Mouse (Mus musculus) spleen, embryonic (tissue): ENCODE measurements around the gene Cpn1.
"Not testable (repeated sequence)": the region's sequence is repeated elsewhere in the genome, so short reads cannot be mapped to it uniquely, and the experiment has no call there.

ENCODE experiments used
- CTCF ChIA-PET: fragments of 350-600 bp; sonication (Branson Sonifier 250); formaldehyde crosslinking; loops from one replicate; lab custom pipeline; 2022; lab: Charles Lee

Gene Cpn1

DNA sequence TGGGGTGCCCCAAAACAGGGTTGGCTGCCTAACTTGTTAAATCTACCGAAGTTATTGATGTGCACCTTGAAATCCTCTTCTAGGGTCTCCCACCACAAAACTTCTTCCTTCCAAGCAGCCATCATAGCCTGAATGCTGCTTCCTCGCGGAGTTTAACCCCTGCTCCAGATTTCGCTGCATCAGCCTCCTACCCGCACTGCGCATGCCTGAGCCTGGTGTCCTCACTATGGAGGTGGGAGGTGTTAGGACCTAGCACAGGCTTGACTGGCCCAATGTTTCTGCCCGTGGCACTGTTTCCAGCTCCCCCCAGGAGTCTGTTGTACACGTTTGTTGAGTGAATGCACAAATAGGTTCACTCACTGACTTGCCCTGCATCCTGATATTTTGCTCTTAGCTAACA lies 4.0 kb upstream of the Cpn1 start:
- CTCF ChIA-PET, result interaction anchor here (0.6 kb wide), 1 partner anchor 67 kb away, joined by 3 read pairs; no protein-coding TSS in a partner anchor

DNA sequence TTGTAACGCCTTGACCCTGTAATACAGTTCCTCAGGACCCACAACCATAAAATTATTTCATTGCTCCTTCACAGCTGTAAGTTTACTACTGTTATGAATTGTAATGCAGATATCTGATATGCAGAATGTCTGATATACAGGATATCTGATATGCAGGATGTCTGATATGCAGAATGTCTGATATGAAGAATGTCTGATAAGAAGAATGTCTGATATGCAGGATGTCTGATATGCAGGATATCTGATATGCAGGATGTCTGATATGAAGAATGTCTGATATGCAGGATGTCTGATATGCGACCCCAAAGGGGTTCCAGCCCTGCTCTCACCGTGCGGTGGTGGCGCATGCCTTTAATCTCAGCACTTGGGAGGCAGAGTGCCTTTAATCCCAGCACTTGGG lies 4.4 kb downstream of the Cpn1 start:
- CTCF ChIA-PET, result interaction anchor here (0.7 kb wide), 1 partner anchor 74 kb away, joined by 3 read pairs; no protein-coding TSS in a partner anchor

DNA sequence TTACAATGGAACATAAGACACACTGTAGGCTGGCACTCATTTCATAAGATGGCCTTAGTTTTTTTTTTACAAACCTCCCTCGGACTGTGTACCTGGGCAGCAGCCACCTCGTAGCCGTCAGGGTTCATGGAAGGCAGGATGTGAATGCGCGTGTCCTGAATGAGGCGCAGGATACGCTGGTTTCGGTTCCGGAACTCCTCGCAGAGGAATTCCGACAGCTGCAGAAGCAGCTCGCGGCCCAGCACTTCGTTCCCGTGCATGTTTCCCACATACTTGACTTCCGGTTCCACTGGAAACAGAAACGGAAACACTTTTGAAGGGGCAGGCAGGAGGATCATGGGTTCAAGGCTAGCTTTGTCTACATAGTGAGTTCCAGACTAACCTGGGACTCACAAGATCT lies 5.6 kb downstream of the Cpn1 start:
- CTCF ChIA-PET, result no interaction called here

DNA sequence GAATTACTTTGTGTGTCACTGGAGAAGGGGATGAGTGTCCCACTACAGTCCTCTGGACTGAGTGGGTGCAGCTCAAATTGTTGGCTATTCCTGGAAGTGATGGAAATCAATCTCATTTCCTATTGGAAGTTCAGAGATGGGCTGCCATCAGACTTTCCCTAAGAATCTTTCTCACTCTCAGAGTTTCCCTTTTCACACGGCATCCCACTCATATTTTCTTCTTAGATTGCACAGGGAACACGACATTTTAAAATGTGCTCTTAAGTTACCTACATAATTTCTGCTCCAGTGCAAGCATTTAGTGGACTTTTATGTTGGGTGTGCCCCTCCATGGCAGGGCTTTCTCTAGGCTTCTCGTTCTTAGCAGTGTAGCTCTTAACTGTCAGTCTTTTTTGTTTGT lies 8.6 kb downstream of the Cpn1 start:
- CTCF ChIA-PET, result no interaction called here

DNA sequence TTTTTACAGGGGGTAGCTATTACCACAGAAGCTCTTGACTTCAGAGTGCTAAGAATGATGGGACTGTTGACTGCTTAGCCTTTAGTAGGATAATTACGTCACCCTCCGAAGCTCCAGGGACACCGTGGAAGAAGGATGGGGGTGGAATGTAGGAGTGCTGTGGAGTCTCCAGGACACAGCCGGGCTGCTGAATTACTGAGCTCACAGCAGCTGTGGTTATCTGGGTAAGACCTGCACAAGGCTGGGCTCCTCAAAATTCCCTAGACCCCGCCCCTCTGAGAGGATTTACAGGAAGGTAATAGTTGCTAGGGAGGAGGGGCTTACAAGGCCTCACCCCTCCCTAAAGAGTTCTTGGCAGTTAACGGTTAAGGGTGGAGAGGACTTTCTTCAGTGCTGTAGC lies 9.7 kb downstream of the Cpn1 start:
- CTCF ChIA-PET, result no interaction called here

DNA sequence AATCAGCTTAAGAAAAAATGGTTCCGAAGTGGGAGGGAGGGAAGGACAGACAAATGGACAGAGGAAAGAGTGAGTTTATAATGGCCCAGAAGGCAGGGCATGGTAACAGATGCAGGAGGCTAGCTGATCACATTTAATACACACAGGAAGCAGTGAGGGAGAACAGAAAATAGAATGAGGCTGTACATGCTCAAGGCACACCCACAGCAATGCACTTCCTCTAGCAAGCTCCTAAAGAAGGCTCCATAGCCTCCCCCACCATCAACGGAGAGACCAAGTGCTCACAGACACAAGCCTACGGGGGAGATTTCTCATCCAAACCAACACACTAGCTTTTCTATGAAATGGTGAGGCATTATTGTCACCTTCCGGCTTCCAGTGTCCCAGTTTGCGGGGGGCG lies 12.1 kb downstream of the Cpn1 start:
- CTCF ChIA-PET, result no interaction called here

DNA sequence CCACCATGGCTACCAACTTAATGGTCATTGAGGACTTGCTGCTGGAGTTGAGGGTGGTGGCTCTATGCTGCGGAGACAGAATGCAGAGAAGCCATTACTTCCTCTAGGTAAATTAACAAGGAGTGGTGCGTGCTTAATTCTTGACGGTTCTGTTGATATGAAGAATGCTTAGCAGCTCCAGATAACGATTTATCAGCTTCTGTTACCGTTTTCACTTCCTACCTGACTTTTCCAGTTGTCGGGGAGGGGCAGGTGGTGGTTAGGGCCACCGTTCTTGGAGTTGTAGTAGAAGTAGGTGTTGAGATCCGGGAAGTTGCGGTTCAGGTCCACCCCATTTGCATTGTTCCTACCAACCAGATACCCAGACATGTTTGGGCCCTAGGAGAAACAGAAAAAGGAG lies 12.6 kb downstream of the Cpn1 start:
- CTCF ChIA-PET, result no interaction called here

DNA sequence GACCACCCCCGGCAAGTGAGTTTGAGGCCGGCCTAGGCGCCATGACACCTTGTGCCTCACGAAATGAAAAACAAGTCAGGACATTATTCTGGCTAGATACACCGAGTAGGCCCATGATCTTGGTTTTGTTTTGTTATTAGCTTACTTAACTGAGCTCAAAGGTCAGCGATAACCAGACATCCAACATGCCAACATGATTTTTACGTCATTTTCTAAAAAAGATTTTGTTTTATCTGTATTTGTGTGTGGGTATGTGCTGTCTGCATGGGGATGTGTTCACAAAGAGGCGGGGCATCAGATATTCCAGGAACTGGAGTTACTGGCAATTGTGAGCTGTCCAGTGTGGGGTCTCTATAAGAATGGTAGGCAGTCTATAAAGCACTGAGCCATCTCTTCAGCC lies 14.2 kb downstream of the Cpn1 start:
- CTCF ChIA-PET, result no interaction called here

DNA sequence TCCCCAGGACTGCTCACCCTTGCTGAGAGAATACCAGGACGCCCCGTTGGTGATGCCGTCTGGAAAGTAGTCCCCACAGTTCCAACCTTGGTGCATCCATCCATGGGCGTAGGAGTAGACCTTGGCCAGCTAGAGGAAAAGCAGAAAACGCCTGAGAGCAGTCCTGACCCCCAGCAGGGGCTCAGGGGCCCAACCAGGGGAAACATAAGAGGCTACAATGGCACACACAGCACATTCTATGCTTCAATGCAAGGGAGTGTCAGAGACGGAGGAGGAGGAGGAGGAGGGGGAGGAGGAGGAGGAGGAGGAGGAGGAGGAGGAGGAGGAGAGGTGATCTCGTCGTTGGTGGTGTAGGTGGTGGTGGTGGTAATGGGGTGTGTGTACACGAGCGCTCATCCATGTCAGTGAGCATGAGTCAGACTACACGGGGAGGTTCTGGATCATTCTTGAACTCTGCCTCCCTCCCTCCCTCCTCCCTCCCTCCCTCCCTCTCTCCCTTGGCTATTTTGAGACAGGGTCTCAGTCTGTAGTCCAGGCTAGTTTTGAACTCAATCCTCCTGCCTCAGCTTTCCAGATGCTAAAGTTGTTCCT lies 17.8 kb downstream of the Cpn1 start:
- CTCF ChIA-PET, result no interaction called here

DNA sequence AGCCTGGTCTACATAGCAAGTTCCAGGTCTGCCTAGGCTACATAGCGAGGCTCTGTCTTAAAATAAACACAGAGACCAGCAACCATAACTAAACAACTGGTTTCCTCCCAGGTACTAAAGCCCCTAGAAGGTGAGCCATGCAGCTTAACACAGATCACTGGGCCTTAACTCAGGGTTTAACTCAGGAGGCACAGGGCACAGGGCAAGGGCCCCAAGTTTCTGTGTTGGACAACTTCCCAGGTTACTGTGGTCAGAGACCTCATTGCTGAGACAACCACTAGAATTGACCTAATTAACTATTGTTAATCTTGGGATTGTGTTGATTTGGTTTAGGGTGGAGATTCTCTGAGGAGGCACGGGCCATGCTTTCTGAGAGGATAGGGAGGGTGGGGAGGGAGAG lies 19.9 kb downstream of the Cpn1 start:
- CTCF ChIA-PET, result interaction anchor here (0.6 kb wide), 1 partner anchor 65 kb away, joined by 4 read pairs; no protein-coding TSS in a partner anchor

DNA sequence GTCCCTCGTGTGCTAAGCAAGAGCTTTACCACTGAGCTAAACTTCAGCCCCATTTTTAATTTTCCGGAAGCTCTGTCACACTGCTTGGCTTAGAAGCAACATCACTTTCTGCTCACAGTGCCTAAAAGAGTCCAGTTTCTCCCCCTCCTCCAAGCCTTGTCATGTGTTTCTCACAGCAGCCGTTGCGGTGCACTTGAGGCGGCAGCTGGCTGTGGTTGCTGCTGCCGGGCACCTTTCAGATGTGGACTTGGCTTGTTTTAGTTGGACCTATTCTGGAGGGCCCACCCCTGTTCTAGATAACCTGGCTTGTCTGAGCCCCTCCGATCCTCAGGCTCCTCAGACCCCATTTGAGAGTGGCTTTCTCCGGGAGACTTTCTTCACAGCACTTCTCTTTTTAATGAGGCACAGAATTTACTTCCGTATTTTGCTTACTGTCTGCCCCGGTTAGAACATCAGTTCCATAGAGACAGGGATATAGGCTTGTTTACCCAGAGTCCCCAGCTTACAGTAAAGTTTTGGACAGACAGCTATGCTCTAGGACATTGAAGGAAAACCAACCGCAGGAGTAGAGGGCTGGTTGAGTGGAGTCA lies 20.8 kb downstream of the Cpn1 start:
- CTCF ChIA-PET, result no interaction called here

DNA sequence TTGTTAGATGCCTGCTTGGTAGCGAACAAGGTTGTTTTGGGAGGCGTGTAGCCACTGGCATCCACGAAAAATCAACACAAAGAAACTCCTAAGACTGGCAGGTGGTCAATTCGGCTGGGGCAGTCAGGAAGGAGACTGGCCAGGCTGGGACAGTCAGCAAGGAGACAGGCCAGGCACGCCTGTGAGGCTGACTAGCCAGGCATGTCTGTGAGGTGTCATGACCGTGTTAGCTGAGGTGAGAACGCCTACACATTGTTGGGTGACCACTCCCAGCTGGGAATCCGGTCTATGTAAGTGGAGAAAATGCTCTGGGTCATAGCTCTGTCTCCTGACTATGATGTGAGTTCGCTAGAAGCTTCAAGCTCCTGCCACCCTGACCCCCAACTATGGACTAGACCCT lies 23.6 kb downstream of the Cpn1 start:
- CTCF ChIA-PET, result no interaction called here

DNA sequence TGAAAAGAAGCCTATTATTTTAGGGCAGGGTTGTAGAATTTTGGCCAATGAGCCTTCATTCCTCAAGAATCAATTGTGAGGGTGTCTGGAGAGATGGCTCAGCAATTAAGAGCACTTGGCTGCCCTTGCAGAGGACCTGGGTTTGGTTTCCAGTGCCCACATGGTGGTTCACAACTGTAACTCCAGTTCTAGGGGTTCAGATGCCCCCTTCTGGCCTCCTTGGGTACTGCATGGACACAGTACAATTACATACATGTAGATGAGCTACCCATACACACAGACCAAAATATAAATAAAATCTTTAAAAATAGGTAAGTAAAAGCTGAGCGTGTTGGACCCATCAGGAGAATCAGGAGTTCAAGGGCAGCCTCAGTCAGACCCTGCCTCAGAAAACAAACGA lies 25.2 kb downstream of the Cpn1 start:
- CTCF ChIA-PET, result no interaction called here

DNA sequence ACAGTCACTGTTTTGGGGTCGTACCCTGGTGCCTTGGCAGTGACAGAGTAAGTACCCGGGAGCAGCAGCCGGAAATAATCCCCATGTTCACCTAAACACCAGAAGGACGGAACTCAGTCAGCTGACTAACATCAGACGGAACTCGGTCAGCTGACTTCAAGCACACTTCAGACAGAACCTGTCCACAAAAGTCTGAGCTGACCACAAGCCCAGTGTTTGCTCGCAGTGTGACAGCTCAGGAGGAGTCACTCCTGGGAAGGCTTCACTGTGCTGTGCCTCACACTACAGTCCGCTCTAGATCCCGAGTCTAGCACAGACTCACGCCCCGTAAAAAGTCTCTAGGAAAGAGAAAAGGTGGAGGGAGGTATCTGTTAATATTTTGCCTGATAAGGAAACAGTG lies 26.3 kb downstream of the Cpn1 start:
- CTCF ChIA-PET, result interaction anchor here (0.6 kb wide), 1 partner anchor 1131 kb away, joined by 12 read pairs; no protein-coding TSS in a partner anchor

DNA sequence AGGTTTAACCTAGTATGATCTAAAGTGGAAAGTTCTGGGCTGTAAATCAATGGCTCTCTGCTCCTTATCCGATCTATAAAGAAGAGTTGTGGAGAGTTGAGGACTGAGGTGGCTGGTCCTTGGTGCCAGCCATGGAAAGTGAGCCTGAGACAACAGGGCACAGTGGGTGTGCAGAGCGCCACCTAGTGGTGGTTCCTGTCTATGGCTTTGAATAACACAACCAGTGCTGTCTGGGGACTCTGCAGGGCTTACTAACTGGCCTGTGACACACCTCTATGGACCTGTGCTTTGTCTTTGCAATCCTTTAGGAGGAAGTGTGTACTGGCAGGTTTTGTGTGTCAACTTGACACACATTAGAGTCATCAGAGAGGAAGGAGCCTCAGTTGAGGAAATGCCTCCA lies 27.2 kb downstream of the Cpn1 start:
- CTCF ChIA-PET, result no interaction called here

DNA sequence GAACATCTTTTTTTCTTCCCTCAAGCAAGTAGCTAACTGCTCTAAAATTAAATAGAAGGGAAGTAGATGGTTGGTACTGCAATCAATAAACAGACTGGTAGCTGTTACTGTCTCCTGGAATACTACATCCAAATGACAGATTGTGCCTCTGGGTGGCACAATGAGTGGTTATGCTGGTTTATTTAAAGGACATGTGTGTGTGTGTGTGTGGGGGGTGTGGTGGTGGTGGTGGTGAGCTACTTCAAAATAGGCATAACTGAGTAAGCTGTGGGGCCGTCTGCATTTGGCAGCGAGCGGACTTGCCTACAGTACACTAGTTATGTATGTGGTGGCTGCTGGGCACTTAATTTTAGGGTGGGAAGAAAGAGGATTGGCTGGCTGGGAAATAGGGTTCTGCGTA lies 28.5 kb downstream of the Cpn1 start:
- CTCF ChIA-PET, result interaction anchor here (0.6 kb wide), 2 partner anchors 165 to 757 kb away, joined by 3 read pairs; no protein-coding TSS in a partner anchor

DNA sequence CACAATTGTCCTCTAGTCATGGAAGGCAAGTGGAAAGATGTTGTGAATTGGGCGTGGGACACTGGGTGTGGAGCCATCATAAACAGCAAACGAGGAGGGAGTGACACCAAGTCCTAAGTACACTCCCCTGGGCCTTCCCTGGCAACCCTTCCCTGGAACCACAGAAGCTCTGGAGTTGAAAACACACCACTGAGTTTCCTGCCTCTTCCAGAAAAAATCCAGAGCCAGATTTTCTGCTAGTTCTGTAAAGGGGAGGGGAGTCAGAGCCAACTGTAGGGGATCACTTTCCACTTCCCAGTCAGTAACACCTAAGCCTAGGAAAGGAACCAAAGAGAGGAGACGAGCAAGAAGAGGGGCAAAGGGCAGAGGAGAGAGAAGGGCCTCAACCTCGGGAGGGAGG lies 29.0 kb downstream of the Cpn1 start:
- CTCF ChIA-PET, result interaction anchor here (0.6 kb wide), 2 partner anchors 165 to 758 kb away, joined by 3 read pairs; no protein-coding TSS in a partner anchor

DNA sequence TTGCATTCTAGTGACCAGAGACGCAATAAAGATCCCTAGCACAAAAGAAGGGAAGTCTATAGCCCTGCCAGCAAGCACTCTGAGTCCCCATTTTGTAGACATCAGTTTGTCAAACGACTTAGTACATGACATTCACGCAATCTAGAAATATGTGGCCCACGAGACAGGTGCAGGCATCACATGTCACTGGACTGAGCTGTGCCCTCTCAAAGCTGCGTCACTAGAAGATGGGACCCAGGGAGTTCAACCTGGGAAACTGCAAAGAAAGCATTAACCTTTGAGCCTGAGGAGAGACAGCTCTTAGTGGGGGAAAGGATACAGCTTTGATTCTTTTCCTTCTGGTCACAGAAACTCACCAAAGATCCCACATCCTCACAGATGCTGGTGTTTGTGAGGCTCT lies 31.1 kb downstream of the Cpn1 start:
- CTCF ChIA-PET, result no interaction called here

DNA sequence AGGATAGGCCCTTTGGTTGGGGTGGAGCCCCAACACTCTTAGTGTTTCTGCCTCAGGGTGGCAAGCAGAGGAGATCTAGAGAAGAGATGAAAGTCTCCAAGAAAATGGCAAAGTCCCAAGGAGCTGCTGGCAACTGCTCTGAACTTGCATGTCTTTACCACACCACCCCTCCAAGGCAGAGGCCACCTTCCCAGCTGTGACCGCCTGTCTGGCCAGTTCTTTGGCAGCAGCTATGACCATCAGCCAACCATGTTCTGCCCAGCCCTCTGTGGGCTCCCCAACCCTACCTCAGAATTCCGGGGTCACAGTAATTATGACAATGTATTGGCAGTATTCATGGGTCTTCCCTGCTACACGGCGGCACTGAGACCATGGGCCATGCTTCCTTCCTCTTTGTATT lies 31.5 kb downstream of the Cpn1 start:
- CTCF ChIA-PET, result no interaction called here

DNA sequence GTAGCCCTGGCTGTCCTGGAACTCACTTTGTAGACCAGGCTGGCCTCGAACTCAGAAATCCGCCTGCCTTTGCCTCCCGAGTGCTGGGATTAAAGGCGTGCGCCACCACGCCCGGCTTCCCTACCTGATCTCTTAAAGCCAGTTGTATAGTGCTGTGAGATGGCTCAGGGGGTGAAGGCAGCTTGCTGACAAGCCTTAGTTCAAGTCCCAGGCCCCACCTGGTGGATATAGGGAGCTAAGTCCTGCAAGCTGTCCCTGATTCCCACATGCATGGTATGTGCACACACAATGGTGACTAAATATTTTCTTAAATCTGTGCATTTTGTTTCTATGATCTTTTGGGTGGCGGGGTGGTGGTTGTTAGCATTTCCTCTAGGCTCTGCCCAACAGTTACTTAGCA lies 33.4 kb downstream of the Cpn1 start:
- CTCF ChIA-PET, result not testable (repeated sequence)

DNA sequence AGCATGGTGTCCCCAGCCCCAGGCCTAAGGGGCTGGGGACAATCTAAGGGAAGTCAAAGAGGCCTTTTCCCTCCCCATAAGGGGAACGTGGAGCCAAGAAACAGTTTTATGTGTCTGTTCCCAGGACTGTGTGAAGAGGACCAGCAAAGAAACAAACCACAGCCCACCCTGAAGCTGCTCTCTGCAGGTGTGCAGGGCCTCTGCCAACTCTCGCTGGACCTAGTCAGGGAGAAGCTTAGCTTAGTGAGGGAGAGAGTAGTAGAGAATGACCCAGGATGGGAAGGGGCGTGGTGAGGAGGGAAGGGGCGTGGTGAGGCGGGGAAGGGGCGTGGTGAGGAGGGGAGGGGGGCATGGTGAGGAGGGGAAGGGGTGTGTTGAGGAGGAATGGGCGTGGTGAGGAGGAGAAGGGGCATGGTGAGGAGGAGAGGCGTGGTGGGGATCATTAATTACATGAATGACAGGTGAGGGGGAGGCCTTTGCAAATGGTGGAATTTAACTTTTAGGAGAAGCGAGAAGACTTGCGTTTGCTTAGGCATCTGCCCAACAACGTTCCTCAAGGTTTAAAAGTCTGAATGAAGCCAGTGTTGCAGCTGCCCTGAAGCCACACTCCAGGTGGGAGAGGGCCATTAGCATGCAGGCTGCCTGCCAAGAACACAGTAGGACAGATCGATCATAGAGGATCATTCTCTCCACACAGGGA lies 37.1 kb downstream of the Cpn1 start:
- CTCF ChIA-PET, result no interaction called here

DNA sequence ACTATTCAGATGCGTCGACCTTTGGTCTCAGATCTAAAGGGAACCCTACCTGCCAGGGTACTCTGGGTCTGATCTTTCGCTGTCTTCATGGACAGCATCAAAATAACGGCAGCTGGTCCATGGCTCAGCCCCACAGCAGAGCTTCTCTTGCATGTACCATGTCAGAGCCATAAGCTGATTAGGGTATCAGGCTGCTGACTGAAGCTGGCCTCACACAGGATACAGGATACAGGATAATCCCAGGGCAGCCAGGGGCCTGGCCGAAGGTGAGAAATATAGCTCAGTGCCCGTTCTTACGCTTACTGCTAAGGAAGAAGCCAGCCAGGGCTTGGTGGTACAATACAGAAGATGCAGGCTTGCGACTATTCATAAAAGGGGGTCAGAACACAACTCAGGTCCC lies 41.8 kb downstream of the Cpn1 start:
- CTCF ChIA-PET, result no interaction called here

DNA sequence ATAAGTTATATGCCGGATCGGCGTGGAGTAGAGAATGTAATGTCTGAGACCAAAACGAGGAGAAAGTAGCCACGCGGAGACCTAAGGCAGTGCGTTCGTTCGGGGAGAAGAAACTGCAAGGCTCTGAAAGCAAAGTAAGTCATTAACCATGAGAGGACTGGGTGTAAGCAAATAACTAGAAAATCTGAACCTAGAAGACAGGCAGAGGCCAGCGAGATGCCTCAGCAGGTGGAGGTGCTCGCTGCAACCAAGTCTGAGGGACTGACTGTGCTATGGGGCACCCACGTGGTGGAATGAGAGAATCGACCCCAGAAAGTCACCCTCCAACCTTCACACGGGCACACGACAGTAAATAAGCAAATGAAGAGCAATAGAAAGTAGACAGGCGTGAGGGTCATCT lies 43.3 kb downstream of the Cpn1 start:
- CTCF ChIA-PET, result no interaction called here
